Mouse (Mus musculus) gastrocnemius, postnatal 10 days (tissue): ENCODE data around the gene Slk. TPM values are rescaled to one million over a fixed set of nuclear protein-coding genes. Genes with fewer than 3 reads are reported as not detected.
A peak's percentile ranks its signal among the peaks of the same experiment; 100 is the strongest.
"Not testable (repeated sequence)": the region's sequence is repeated elsewhere in the genome, so short reads cannot be mapped to it uniquely, and the experiment has no call there.

Experiments used
- DNase-seq: peaks from one replicate; pipeline ENCODE4 v3.0.0; 2021; ENCODE audit warnings: mixed read lengths
- total RNA-seq, 2 experiments: library from RNA; stranded (reverse); gene quantifications; 2 replicates each; pipeline ENCODE4 v1.2.3; 2021

The Slk gene
- total RNA-seq, 2 experiments from 2014 or later, result 35.5 to 43.7 TPM

- DNase-seq, result no peak
Observed at GRCm38 (mm10) chr19:47570042-47570441, 9.4 kb upstream of the Slk start.

- DNase-seq, result not testable (repeated sequence)
Observed at GRCm38 (mm10) chr19:47571981-47572380, 7.5 kb upstream of the Slk start.

- no peak for DNase-seq
Observed at GRCm38 (mm10) chr19:47573718-47574117, 5.8 kb upstream of the Slk start.

- no peak for DNase-seq
Observed at GRCm38 (mm10) chr19:47578581-47579224, 775 bp upstream of the Slk start.

- DNase-seq, result peak; percentile 45
Observed at GRCm38 (mm10) chr19:47579788-47580631, 532 bp downstream of the Slk start.

- DNase-seq, result no peak
Observed at GRCm38 (mm10) chr19:47585772-47586171, 6.3 kb downstream of the Slk start.

GRCm38 (mm10) chr19:47587009-47587408 lies 7.5 kb downstream of the Slk start:
- no peak for DNase-seq

- no peak for DNase-seq
Observed at GRCm38 (mm10) chr19:47608513-47608912, 29.0 kb downstream of the Slk start.

- no peak for DNase-seq
Observed at GRCm38 (mm10) chr19:47613442-47613841, 34.0 kb downstream of the Slk start.

GRCm38 (mm10) chr19:47621478-47621877 lies 42.0 kb downstream of the Slk start:
- DNase-seq, result no peak

- DNase-seq, result no peak
Observed at GRCm38 (mm10) chr19:47624940-47625711, 45.6 kb downstream of the Slk start.

- no peak for DNase-seq
Observed at GRCm38 (mm10) chr19:47627450-47627849, 48.0 kb downstream of the Slk start.

GRCm38 (mm10) chr19:47629068-47629467 lies 49.6 kb downstream of the Slk start:
- DNase-seq, result no peak

- no peak for DNase-seq
Observed at GRCm38 (mm10) chr19:47630381-47630780, 50.9 kb downstream of the Slk start.

GRCm38 (mm10) chr19:47631799-47632198 lies 52.3 kb downstream of the Slk start:
- DNase-seq, result no peak

GRCm38 (mm10) chr19:47635380-47635779 lies 55.9 kb downstream of the Slk start:
- no peak for DNase-seq

GRCm38 (mm10) chr19:47643910-47644309 lies 64.4 kb downstream of the Slk start:
- no peak for DNase-seq

GRCm38 (mm10) chr19:47645583-47645982 lies 66.1 kb downstream of the Slk start:
- DNase-seq, result no peak

- DNase-seq, result no peak
Observed at GRCm38 (mm10) chr19:47646508-47647120, 67.1 kb downstream of the Slk start.

GRCm38 (mm10) chr19:47649071-47649470 lies 69.6 kb downstream of the Slk start:
- DNase-seq, result no peak

- no peak for DNase-seq
Observed at GRCm38 (mm10) chr19:47650366-47651159, 71.1 kb downstream of the Slk start.

- DNase-seq, result no peak
Observed at GRCm38 (mm10) chr19:47651160-47651480, 71.6 kb downstream of the Slk start.
